Mouse (Mus musculus) midbrain, embryonic 12.5 days (tissue): ENCODE data around the gene Tmem189. TPM values are rescaled to one million over a fixed set of nuclear protein-coding genes. Genes with fewer than 3 reads are reported as not detected.

Experiments
- ATAC-seq: fragments of 200-750 bp; cut with Nextera tagmentation; 2 replicates; pipeline ENCODE4 v1.8.0; 2017; ENCODE audit warnings: low read depth, moderate TSS enrichment, moderate library complexity; ENCODE audit not compliant: low FRiP score
- H3K27ac ChIP-seq: fragments of 300-500 bp; sonication (generic); replicated peaks from 2 replicates; pipeline ENCODE4 v1.5.1; 2016; ENCODE audit warnings: mild to moderate bottlenecking
- H3K27me3 ChIP-seq: fragments of 300-500 bp; sonication (generic); 2 replicates; pipeline ENCODE4 v1.6.1; 2016; ENCODE audit warnings: mild to moderate bottlenecking
- H3K36me3 ChIP-seq: fragments of 300-500 bp; sonication (generic); 2 replicates; pipeline ENCODE4 v1.6.1; 2016
- H3K4me1 ChIP-seq: fragments of 300-500 bp; sonication (generic); 2 replicates; pipeline ENCODE4 v1.6.1; 2016
- H3K4me2 ChIP-seq: fragments of 300-500 bp; sonication (generic); replicated peaks from 2 replicates; pipeline ENCODE4 v1.6.1; 2016; ENCODE audit warnings: mild to moderate bottlenecking, moderate library complexity
- H3K4me3 ChIP-seq: fragments of 300-500 bp; sonication (generic); 2 replicates; pipeline ENCODE4 v1.5.1; 2016; ENCODE audit warnings: mild to moderate bottlenecking
- H3K9ac ChIP-seq: fragments of 300-500 bp; sonication (generic); replicated peaks from 2 replicates; pipeline ENCODE4 v1.6.1; 2016; ENCODE audit warnings: mild to moderate bottlenecking, moderate library complexity
- H3K9me3 ChIP-seq: fragments of 300-500 bp; sonication (generic); 2 replicates; pipeline ENCODE4 v1.6.1; 2016; ENCODE audit warnings: mild to moderate bottlenecking
- WGBS: fragments of 180-500 bp; shearing (Covaris S2); methylation state at CpG from one replicate; pipeline ENCODE4 v1.1.7; 2016; 5-methylcytosine and 5-hydroxymethylcytosine counted together
- microRNA-seq: library from miRNA; unstranded; fragments of <30 nt; microRNA quantifications from one replicate; pipeline ENCODE4, GENCODE M21; 2017
- polyA plus RNA-seq: library from polyadenylated mRNA; unstranded; fragments of >200 nt; fragmentation: Nextera tagmentation; extraction: Ambion mirVana; gene quantifications from 2 replicates; pipeline ENCODE4 v1.2.1, GENCODE M21; 2016

The Tmem189 gene
- polyA plus RNA-seq, 1 experiment from 2014 or later, result 36.5 TPM

DNA sequence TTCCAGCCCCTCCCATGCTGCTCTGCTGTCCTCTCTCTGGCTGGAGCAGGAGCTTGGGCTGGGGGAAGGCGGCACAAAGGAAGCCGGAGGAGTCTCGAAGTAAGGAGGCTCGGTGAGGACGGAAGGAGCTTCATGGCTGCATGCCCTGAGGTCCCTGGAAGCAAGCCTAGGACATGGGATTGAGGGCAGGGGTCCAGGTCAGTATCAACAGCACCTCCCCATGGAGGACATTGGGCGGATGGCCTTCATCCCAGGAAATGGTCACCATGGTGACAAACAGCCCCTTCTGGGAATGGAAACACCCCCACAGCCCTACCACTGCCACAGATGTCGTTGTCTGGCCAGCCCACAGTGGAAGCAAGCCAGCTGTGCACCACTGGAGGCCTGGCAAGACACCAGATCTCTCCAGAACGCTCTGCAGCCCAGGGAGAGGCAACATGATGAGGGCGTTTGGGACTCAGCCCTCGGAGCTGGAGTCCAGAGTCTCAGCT, 95.1 kb downstream of the Tmem189 start:
- Histone ChIP-seq H3K4me2 (no peak overlapping the region), H3K4me1 (peaks cover 21% of the 10 kb centered on the region), H3K9ac (no peak overlapping the region), H3K9me3 (no peaks in the 10 kb centered on the region), H3K27ac (no peak overlapping the region), H3K36me3 (no peaks in the 10 kb centered on the region), H3K4me3 (no peak overlapping the region), H3K27me3 (peaks cover 27% of the 10 kb centered on the region)
- 31% methylated on average over 10 of the region's 10 CpGs for WGBS
- no peak for ATAC-seq

DNA sequence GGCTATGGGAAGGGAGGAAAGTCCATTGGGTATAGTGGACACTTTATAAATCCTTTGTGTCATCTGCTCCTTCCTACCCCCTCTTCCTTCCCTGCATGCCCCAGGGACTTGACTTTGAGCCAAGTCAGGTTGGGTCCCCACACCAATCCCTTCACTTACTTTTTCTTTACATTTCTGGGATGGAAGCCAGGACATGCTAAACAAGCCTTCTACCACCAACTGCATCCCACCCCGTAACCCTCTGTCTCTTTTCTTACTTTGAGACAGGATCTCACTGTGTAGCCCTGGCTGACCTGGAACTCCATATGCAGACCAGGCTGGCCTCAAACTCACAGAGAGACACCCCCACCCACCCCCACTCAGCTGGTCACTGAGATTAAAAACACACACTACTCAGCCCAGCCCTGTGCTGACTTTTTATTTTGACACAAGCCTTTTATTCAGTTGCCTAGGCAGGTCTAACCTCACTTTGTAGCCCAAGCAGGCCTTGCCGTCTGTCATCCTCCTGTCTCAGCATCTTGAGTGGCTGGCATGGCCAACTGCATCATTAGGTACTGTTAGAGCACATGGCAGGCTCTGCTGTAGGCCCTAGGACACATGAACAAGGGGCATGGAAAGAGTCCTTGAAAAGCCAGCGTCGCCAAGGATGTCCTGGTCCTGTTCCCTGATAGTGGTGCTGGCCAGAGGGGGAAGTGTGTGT, 95.9 kb downstream of the Tmem189 start:
- Histone ChIP-seq H3K27ac (no peak overlapping the region), H3K4me1 (peaks cover 27% of the 10 kb centered on the region), H3K9ac (no peak overlapping the region), H3K9me3 (no peaks in the 10 kb centered on the region), H3K4me2 (no peak overlapping the region), H3K27me3 (peaks cover 33% of the 10 kb centered on the region), H3K4me3 (no peak overlapping the region), H3K36me3 (no peaks in the 10 kb centered on the region)
- WGBS, result 80% methylated on average over 4 of the region's 4 CpGs
- ATAC-seq, result no peak

Small RNA genes within 50 kb of the gene (microRNA-seq; reads per million reads assigned to microRNA genes)
- not detected for gene Gm22355

Other genes with a start within 250 kb of the Tmem189 start
- gene Rnf114, start 197.2 kb downstream of the Tmem189 start, polyA plus RNA-seq, result 135 and 137 TPM in 2 replicates
- gene Spata2, start 196.9 kb downstream of the Tmem189 start, polyA plus RNA-seq, result 21.3 and 23.6 TPM in 2 replicates
- 15.3 and 24.6 TPM in 2 replicates for gene Snai1, start 151.6 kb downstream of the Tmem189 start, polyA plus RNA-seq
- gene Ube2v1, start 57.7 kb downstream of the Tmem189 start, polyA plus RNA-seq, result 297 and 322 TPM in 2 replicates
- gene Gm20431, start 28.3 kb downstream of the Tmem189 start, polyA plus RNA-seq, result 9.1 and 9.7 TPM in 2 replicates
- gene Cebpb, start 907 bp downstream of the Tmem189 start, polyA plus RNA-seq, result 2.7 and 3.1 TPM in 2 replicates
- gene Ptpn1, start 242.2 kb upstream of the Tmem189 start, polyA plus RNA-seq, result 114 and 117 TPM in 2 replicates